Mouse (Mus musculus): ENCODE results near the gene Auh.

Auh gene

DNA sequence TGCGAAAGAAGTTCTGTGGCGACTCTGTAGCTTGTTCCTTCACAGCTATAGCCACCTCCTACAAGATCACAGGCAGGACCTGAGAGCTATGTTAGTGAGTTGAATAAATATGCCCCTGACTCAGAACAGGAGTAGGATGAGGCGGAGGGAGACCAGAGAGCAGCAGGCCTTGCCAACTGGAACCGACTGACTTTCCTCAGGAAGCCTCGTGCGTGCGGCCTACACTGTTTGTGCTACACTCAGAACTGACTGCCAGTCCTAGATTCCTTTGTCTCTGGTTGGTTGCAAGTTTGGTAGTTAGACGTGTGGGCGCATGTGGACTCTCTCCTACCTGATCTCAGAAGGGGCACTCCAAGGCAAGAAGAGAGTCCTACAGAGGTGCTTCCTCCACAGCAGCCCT is 50.2 kb downstream of the Auh start:
- in situ Hi-C loops (cut with MboI, MseI): loop anchor here (5.0 kb wide), 1 partner anchor 88 kb away; no protein-coding TSS in a partner anchor

GRCm38 (mm10) chr13:52878823-52879222 is 50.7 kb downstream of the Auh start:
- in situ Hi-C loops (cut with MboI, MseI): loop anchor here (5.0 kb wide), 1 partner anchor 88 kb away; no protein-coding TSS in a partner anchor

DNA sequence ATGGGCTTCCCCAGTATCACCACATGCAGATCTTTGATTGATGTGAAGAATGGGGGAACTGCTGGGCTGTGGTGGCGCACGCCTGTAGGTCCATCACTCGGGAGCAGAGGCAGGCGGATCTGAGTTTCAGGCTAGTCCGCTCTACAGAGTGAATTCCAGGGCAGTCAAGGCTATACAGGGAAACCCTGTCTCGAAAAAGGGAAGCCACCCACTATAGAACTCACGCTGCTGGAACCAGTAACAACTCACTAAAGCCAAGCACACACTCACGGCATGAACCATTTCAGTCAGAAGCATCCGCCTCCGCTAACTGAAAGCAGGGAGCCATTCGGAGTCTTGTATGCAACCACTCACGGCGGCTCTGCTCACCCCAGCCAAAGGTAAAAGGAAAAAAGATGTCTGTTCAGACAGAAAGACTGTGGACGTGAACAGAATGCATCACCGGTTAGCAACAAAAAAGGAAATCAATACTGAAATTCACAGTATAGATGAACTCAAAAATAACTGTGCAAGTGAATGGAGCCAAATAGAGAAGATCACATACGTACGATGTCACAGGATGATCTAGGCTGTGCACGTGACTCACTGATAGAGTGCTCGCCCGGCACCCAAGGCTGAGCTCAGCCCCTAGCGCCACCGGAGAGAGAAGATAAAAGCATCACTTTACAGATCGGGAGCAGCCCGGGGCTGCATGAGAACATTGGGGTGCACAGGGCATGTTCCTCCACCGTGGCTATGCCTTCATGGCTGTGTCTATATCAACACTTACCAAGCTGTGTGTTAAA is 53.7 kb downstream of the Auh start:
- in situ Hi-C loops (cut with MboI, MseI): loop anchor here (5.0 kb wide), 1 partner anchor 92 kb away; no protein-coding TSS in a partner anchor

GRCm38 (mm10) chr13:52875089-52875488 is 54.4 kb downstream of the Auh start:
- in situ Hi-C loops (cut with MboI, MseI): loop anchor here (5.0 kb wide), 1 partner anchor 92 kb away; no protein-coding TSS in a partner anchor

DNA sequence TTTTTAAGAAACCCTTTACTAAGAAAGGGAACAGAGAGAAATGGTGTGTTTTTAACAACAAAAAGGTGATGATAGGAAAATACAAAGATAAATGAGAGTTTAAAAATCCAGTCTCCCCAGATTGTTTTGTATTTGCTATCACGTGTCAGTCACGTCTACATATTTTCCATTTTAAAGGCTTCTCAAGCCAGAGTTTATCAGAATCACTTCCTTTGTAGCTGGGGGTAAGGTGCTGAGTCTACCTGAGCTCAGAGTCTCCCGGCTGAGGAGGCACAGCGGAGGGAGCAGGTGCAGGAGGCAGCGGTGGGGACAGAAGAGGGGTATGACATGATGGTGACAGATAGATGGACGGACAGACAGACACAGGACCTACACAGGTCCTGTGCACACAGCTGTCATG is 55.1 kb downstream of the Auh start:
- in situ Hi-C loops (cut with MboI, MseI): no loop called here

DNA sequence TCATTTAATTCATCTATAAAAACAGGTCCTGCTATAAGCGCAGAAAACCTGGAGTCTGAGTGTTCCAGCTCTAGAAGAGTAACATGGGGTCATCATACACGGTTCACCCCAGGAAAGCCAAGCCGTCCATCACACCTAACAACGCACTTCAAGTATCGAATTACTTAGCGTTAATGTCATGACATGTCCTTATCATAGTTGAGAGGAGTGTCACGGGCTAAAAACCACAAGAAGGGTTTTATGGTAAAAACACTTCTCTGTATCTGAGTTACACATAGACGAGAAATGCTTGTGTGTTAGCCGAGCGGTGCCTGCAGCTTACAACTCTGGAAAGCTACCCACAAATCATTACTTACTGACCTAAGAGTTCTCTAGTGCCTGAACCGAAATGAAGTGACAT is 55.6 kb downstream of the Auh start:
- in situ Hi-C loops (cut with MboI, MseI): no loop called here

- in situ Hi-C loops (cut with MboI, MseI): no loop called here
These were observed 63.3 kb downstream of the Auh start for GRCm38 (mm10) chr13:52866005-52866792.

- in situ Hi-C loops (cut with MboI, MseI): no loop called here
These were observed 66.0 kb downstream of the Auh start for GRCm38 (mm10) chr13:52863436-52863835.

GRCm38 (mm10) chr13:52860006-52860685 is 69.3 kb downstream of the Auh start:
- in situ Hi-C loops (cut with MboI, MseI): no loop called here

DNA sequence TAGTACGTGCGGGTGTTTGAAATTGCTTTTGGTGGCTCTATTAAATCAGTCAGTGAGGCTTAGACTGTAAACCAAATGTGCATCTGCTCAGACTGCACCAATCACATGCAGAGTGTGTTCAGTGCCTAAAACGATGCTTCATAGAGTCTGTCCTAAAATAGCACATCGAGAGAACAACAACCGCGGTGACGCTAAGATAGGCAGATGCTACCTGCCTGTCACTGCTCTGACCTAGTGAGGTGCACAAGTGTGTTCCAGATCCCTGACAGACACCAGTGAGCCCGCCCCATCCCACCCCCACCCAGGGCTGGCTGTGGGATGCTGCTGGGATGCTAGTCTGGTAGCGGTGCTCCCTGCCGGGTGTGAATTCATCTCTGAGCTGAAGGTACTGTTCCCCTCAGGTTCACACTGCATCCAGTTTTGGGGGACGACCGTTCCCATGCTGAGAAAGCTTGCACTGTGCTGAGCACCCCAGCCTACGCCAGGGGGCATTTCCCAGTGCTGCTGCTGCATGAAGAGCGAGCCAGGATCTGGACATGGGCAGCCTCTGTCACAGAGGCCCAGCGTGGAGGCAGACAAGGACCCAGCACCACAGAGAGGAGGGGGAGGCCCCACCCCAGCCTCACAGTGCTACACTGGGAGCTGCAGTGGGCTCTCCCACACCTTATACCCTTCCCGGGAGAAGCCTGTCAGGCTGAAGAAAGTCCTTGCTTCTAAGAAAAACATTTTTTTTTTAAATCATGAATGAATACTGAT is 70.2 kb downstream of the Auh start:
- in situ Hi-C loops (cut with MboI, MseI): loop anchor here (10.0 kb wide), 1 partner anchor 154 kb away; no protein-coding TSS in a partner anchor

DNA sequence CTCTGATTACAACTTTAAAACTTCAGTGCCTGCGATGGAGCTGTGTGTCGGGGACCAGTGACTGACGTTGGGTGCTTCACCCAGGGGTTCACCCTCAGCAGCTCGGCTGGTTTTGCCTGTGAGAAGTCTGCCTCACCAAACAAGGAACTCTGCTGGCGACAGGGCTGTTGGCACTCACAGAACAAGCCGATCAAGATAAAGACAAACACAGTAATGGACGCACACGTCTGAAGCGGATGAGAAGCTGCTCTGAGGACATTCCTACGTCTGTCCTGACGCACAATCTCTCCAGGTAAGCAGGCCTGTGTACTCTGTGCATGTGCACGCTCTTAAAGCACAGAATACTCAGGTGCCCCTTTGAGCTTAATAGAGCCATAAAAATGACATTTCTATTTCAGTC is 71.1 kb downstream of the Auh start:
- in situ Hi-C loops (cut with MboI, MseI): loop anchor here (10.0 kb wide), 1 partner anchor 154 kb away; no protein-coding TSS in a partner anchor

- in situ Hi-C loops (cut with MboI, MseI): loop anchor here (10.0 kb wide), 1 partner anchor 153 kb away; no protein-coding TSS in a partner anchor
These were observed 71.7 kb downstream of the Auh start for GRCm38 (mm10) chr13:52857781-52858180.

GRCm38 (mm10) chr13:52853536-52853935 is 75.9 kb downstream of the Auh start:
- in situ Hi-C loops (cut with MboI, MseI): loop anchor here (10.0 kb wide), 1 partner anchor 149 kb away; no protein-coding TSS in a partner anchor

DNA sequence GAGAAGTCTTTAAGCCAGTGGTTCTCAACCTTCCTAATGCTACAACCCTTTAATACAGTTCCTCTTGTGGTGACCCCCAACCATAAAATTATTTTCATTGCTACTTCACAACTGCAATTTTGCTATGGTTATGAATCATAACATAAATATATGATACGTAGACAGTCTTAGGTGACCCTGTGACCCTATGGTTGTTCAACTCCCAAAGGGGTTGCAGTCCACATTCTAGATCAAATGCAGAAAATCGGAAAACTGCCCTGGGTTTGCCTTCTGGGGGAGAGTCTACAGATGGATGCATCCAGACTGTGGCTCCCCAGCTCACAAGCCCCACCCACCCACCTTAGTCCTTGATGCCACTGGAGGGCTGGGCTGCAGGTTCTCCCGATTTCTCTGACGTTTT is 77.6 kb downstream of the Auh start:
- in situ Hi-C loops (cut with MboI, MseI): loop anchor here (10.0 kb wide), 1 partner anchor 147 kb away; no protein-coding TSS in a partner anchor

GRCm38 (mm10) chr13:52850024-52850723 is 79.3 kb downstream of the Auh start:
- in situ Hi-C loops (cut with MboI, MseI): loop anchor here (10.0 kb wide), 1 partner anchor 145 kb away; no protein-coding TSS in a partner anchor

GRCm38 (mm10) chr13:52849394-52849801 is 80.1 kb downstream of the Auh start:
- in situ Hi-C loops (cut with MboI, MseI): no loop called here

DNA sequence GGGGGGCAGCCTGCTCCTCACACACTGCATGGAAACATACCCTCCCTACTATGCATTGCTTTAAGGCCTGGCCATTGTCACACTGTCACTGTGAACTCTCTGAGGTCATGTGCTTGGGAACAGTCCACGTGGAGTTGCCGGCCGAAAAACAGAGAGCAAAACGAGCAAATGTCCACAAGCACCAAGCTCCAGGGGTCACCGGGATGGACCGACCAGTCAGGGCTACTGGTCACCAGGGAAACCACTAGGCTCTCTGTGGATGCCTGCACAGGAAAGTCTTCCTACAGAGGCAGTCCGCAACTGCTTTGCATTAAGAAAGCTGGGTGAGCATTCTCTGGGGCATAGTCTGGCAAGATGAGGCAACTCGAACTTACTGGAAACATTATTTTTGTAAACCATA is 82.0 kb downstream of the Auh start:
- in situ Hi-C loops (cut with MboI, MseI): no loop called here

- in situ Hi-C loops (cut with MboI, MseI): no loop called here
These were observed 82.4 kb downstream of the Auh start for GRCm38 (mm10) chr13:52847071-52847470.

GRCm38 (mm10) chr13:52845618-52846017 is 83.9 kb downstream of the Auh start:
- in situ Hi-C loops (cut with MboI, MseI): no loop called here

DNA sequence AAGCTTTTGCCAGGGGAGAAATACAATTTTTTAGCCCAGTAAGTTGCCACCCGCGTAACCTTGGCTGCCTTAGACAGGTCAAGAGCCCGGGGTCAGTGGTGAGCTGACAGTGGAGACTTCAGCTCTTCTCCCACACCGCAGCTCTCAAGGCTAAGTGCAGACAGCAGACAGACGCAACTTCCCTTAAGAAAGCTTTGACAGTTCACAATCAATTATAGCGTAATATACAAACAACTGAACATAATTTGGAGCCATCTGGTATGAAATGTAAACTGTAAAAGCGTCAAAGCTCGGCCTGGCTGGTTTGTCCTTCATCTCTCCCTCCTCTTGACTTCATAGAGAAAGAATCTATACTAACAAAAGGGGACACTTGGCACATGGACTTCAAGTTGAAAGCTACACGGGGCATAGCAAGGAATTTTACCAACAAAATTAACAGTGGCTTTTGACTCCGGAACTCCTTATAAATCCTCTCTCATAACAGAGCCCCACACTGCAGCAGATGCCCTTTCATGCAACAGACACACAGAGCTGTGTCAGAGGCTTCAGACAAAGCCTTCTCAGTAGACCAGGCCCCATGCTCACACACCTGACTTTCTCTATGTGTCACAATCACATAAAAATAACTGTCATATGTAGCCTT is 85.8 kb downstream of the Auh start:
- in situ Hi-C loops (cut with MboI, MseI): no loop called here
